Mouse (Mus musculus): ENCODE measurements around the gene Slitrk5.
"Not testable (repeated sequence)": the region's sequence is repeated elsewhere in the genome, so short reads cannot be mapped to it uniquely, and the experiment has no call there.

The Slitrk5 gene

DNA sequence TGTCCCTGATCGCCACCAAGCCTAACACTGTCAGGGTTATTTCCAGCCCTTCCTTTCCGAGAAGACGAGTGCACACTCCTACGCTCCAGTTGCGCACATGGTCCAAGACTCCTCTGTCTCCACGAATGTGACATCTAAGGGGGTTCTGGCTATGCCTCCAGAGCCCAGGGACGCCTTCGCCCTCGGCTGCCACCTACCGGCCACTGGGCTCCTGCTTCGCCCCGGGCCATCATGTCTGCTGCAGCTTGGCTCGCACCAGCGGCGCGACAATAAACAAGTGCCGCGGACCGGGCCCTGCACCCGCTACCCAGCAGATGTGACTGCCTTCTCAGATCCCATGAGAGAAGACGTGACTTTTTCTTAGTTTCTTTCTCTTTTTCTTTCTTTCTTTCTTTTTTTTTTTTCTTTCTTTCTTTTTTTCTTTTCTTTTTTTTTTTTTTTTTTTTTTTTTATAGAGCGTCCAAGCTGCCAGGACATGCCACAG lies at the start of gene Slitrk5:
Slitrk5 (plus strand) TSS at position 434 of the 484 bp plus-strand sequence.
- peak; percentile 98 for DNase-seq

DNA sequence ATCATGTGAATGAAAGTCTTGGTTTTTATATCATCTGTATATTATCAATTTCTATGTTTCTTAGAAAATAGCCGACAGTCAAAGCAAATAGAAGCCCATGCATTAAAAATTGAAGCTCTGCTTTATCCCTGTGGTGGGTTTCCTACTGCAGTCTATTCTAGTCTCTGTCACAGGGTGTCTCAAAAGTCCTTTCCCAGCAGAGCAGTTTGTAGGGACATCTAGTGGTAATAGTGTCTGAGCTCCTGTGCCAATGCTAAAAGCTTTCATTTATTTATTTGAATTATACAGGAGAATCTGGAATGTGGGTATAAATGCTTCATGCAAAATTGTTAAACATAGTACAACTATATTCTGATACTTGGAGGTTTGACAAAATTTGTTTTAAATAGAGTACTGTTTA lies 2.0 kb upstream of the Slitrk5 start:
- DNase-seq: peak in 1 of 2 experiments; percentile 49

DNA sequence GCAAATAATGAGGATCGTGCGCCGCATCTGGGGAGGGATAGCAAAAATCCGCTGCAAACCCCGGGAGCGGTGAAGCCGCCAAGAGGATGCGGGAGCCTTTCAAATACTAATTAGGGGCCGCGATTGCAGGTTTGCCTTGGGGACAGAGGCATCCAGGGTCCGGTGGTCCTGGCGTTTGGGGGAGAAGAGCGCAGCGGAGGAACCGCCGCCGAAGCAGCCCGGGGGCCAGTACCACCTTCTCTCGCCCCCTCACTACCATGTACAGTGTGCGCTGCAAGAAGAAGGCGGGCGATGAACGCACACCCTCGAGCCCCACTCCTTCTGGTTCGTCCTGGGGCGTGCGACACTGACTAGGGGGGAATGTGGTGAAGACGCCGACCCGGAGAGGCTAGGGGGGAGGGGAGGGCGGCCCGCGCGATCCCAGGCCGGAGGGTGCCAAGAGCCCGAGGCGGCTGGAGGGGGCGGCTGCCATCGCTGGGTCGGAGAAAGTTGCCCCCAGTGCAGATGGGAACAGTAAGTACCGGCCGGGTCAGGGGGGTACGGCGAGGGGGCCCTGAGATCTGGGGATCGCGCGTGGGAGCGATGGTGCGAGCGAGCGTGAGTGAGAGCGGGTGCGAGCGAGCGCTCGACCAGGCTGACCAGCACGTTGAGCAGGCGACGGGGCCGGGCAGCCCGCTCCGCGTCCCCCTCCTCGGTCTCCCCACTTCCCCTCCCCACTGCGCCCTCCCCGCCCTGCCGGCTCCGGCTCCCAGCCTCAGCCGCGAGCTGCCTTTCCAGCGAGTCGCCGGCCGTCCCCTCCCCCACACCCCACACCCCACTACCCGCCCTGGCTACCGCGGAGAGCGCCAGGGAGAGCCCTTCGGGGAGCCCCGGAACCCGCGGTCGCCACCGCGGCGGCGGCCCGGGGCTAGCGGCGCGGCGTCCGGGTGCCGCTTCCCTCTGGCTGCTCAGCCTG lies 591 bp downstream of the Slitrk5 start:
- peak; percentile 78 to 79 for DNase-seq

DNA sequence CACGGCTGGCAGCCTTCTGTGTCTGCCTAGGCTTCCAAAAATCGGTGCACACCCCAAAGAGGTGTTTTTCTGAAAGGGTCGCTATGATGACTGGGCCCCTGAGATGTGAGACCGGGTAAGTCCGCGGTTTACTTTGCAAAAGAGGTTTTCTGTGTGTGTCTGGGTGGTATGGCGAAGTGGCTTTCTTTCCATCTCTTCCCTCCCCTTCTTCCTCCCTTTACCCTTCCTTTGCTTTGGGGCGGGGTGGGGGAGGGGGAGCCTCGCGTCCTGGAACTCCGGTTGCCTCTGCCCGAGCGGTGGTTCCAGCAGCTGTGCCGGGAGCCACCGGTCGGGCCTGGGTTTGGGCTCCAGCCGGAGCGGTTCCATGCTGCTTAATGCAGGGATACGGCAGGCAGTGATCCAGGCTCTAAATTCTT lies 1.3 kb downstream of the Slitrk5 start:
- peak; percentile 60 to 63 for DNase-seq

DNA sequence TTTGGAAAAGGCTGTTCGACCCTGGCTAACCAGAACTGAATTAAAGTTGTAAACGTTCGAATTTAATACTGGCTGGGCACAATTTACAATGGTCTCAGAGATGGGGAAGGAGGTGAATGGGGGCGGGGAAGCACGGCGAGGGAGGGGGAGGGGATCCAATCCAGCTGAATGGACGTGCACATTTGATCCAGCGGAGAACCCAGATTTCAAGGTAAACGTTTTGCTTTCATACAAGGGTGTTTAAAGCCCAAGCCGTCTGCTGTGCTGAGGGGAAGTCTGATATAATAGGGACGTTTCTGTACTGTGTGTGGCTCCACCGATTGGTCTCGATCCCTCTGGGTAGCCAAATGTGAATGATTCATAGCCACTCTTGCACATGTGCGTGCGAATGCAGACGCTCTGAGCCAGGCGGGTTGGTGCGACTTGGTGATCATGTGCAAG lies 2.0 kb downstream of the Slitrk5 start:
- DNase-seq: peak; percentile 39 to 46

DNA sequence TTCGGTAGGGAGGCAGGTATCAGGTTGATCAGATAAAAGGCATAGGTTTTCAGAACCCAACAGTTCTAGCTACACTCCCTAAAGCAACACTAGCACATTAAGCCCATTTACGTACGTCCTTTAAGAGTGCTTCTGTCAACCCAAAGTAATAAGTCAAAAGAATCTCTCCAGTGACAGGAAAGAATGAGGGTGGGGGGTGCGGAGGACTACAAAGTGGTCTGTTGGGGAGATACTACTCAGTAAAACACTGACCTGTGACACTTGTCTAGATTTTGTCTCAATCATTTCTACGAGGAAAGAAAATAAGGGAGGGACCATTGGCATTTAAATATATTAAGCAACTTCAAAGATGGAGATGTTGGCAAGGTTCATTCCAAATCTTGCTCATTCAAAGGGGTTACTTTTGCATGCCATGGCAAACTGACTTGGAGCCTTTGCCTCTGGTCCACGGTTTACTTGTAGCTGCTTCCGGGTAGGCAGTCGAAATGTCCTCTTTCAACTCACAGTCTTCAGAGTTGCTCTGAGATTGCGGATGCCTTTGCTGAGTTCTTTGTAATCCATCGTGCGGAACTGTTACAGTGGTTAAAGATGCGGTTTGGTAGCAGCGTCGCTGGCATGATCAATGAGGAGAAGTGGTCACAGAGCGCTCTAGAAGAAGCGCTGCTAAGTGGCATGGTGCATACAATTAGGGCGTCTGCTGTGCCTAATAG lies 2.6 kb downstream of the Slitrk5 start:
- peak in 1 of 2 experiments; percentile 10 for DNase-seq

DNA sequence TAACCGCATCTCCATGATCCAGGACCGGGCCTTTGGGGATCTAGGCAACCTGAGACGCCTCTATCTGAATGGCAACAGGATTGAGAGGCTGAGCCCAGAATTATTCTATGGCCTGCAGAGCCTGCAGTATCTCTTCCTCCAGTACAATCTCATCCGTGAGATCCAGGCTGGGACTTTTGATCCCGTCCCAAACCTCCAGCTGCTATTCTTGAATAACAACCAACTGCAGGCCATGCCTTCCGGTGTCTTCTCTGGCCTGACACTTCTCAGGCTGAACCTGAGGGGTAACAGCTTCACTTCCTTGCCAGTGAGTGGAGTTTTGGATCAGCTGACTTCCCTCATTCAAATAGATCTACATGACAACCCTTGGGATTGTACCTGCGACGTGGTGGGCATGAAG lies 5.4 kb downstream of the Slitrk5 start:
- DNase-seq: peak; percentile 15 to 25

DNA sequence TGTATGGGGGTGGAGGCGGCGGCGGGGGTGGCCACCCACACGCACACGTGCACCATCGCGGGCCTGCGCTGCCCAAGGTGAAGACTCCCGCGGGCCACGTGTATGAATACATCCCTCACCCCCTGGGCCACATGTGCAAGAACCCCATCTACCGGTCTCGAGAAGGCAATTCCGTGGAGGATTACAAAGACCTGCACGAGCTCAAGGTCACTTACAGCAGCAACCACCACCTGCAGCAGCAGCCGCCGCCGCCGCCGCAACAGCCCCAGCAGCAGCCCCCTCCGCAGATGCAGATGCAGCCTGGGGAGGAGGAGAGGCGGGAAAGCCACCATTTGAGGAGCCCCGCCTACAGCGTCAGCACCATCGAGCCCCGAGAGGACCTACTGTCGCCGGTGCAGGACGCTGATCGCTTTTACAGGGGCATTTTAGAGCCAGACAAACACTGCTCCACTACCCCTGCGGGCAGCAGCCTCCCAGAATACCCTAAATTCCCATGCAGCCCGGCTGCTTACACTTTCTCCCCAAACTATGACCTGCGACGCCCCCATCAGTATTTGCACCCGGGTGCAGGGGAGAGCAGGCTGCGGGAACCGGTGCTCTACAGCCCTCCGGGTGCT lies 6.3 kb downstream of the Slitrk5 start:
- peak; percentile 24 to 34 for DNase-seq

DNA sequence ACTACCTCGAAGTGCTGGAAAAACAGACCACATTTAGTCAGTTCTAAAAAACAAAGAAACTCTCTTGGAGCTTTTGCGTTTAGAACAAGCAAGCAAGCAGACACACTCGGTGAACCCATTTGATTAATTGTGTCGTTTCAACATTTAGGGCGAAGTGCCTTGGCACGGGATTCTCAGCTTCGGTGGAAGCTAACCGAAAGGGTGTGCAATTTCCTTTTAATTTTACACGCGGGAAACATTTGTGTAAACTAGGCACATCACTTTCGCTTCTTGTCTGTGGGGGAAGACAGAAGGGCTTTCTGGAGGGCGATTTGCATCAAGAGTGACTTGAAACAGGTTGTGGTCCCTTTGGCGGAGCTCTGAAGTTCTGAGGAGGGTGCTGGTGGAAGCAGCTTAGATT lies 6.9 kb downstream of the Slitrk5 start:
- peak in 1 of 2 experiments; percentile 21 for DNase-seq

DNA sequence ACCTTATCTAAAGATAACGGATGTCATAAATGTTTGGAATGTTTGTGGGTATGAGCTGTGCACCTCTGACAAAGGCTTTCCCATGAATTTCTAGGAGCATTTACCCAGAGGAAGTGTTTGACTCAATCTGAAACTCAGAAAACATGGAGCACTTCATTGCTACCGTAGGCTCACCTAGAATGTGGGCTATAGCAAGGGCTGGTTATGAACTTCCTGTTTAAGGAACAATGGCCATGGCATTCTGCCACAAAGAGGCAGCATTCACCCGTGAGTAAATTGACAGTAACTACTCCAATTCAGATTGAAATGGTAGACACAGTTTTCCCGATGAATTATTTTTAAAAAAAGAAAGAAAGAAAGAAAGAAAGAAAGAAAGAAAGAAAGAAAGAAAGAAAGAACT lies 8.6 kb downstream of the Slitrk5 start:
- no peak for DNase-seq

DNA sequence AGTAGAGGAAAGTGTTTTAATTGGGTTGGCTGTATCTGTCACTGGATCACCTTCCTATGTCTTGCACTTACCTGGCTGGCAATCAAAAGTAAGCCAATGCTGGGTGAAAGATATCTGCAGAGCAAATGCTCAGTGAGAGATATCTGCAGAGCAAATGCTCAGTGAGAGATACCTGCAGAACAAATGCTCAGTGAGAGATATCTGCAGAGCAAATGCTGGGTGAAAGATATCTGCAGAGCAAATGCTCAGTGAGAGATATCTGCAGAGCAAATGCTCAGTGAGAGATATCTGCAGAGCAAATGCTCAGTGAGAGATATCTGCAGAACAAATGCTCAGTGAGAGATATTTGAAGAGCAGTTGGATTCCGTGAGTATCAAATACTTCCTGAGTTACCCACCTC lies 15.2 kb downstream of the Slitrk5 start:
- DNase-seq: not testable (repeated sequence)

DNA sequence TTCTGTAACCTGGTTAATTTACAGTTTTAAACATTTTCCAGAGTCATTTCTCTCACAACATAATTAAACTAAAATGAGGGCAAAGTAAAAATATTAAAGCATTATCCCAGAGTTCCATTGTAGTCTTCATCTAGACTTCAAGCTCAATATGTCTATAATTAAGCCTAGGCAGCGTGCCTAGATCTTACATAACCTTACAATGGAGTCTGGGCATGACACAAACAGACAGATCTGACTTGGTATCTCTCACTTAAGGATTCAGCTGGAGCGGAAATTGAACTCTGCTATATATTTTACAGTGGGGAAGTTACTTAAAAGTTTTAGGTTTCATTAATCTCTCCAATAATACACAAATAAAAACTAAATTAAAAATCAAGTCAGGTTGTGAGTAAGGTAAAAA lies 54.9 kb downstream of the Slitrk5 start:
- peak in 1 of 2 experiments; percentile 46 for DNase-seq
